In genomic region chr10:84371681-84372160, GRCm38 (mm10) we compare ENCODE assay signal across 11 mouse cellular contexts.
DNase-seq lines count a peak whose midpoint lies in the region; ATAC-seq lines count a peak whose summit lies in the region.
"Had no signal": no experiment of that assay in that cellular context is flagged by ENCODE, and none has a peak within 500 bp of the region (broad histone marks: within the 10 kb centered on the region; RNA-seq: fewer than 3 reads in every experiment).

No protein-coding gene starts in this region.

- no peak overlapping the region for H3K4me2 ChIP-seq in lung, embryonic 16.5 days (ENCODE audit: low read depth, low read length)
- peak overlapping the region; percentile 38 for H3K4me2 ChIP-seq in hindbrain, embryonic 12.5 days (replicated peaks)
- H3K4me2 ChIP-seq in neural tube, embryonic 13.5 days = peak overlapping the region; percentile 40

- peaks cover 10% of the 10 kb centered on the region; the same call in 1 of the 2 replicates for H3K36me3 ChIP-seq in lung, embryonic 16.5 days (ENCODE audit: control insufficient read depth, insufficient read depth, low read length)
- H3K36me3 ChIP-seq in hindbrain, embryonic 12.5 days = peaks cover 20% of the 10 kb centered on the region
- H3K36me3 ChIP-seq in neural tube, embryonic 13.5 days = peaks cover 33% of the 10 kb centered on the region

- no peak overlapping the region for H3K9ac ChIP-seq in lung, embryonic 16.5 days (ENCODE audit: low read length)
- H3K9ac ChIP-seq in hindbrain, embryonic 12.5 days = peak overlapping the region; percentile 23; the same call in 1 of the 2 replicates
- H3K9ac ChIP-seq in neural tube, embryonic 13.5 days = peak overlapping the region; percentile 57

- no peaks in the 10 kb centered on the region for H3K9me3 ChIP-seq in lung, embryonic 16.5 days (ENCODE audit: control insufficient read depth, low read length)
- no peaks in the 10 kb centered on the region; the same call in 1 of the 2 replicates for H3K9me3 ChIP-seq in hindbrain, embryonic 12.5 days (replicated peaks)
- H3K9me3 ChIP-seq in neural tube, embryonic 13.5 days = no peaks in the 10 kb centered on the region

- no peaks in the 10 kb centered on the region for H3K27me3 ChIP-seq in lung, embryonic 16.5 days (ENCODE audit: control insufficient read depth, insufficient read depth, low read depth, low read length)
- no peaks in the 10 kb centered on the region for H3K27me3 ChIP-seq in hindbrain, embryonic 12.5 days
- H3K27me3 ChIP-seq in neural tube, embryonic 13.5 days = no peaks in the 10 kb centered on the region

- H3K4me3 ChIP-seq in lung, embryonic 16.5 days (ENCODE audit: low read length) = no peak overlapping the region
- 0 out of 2 replicates have a peak overlapping the region, but pooled peaks have one; percentile 0 for H3K4me3 ChIP-seq in hindbrain, embryonic 12.5 days
- no peak overlapping the region for H3K4me3 ChIP-seq in neural tube, embryonic 13.5 days

- no peak overlapping the region for H3K27ac ChIP-seq in lung, embryonic 16.5 days (ENCODE audit: low read length)
- H3K27ac ChIP-seq in hindbrain, embryonic 12.5 days = peak overlapping the region; percentile 62
- H3K27ac ChIP-seq in neural tube, embryonic 13.5 days (replicated peaks) = peak overlapping the region; percentile 68; the same call in 1 of the 2 replicates

- DNase-seq in lung, postnatal 10 days = no peak
- peak; percentile 56 to 66 for DNase-seq in cerebellum, postnatal 14 days
- DNase-seq in retina, postnatal 1 day = no peak
- DNase-seq in c-Kit-positive CD71-positive TER-119-positive erythroid progenitor cells, embryonic 14.5 days (ENCODE audit: low spot score) = no peak
- no peak for DNase-seq in kidney, postnatal 14 days
- DNase-seq: adrenal gland, postnatal 36 days; kidney, postnatal 36 days; lung, adult 18-20 months had no signal

- ATAC-seq in lung, embryonic 16.5 days (ENCODE audit: low read depth) = peak; percentile 21
- peak; percentile 14 for ATAC-seq in hindbrain, embryonic 12.5 days (ENCODE audit: low FRiP score)
- peak; percentile 59 for ATAC-seq in neural tube, embryonic 13.5 days (ENCODE audit: low read depth)

- peaks cover 4% of the 10 kb centered on the region; the same call in 1 of the 2 replicates for H3K4me1 ChIP-seq in lung, embryonic 16.5 days (replicated peaks; ENCODE audit: control insufficient read depth, insufficient read depth, low read length)
- peaks cover 24% of the 10 kb centered on the region for H3K4me1 ChIP-seq in hindbrain, embryonic 12.5 days
- H3K4me1 ChIP-seq in neural tube, embryonic 13.5 days (replicated peaks) = peaks cover 22% of the 10 kb centered on the region

- WGBS in lung, embryonic 16.5 days = 43% methylated on average over 10 of the region's 10 CpGs
- WGBS in hindbrain, embryonic 12.5 days = 27% methylated on average over 10 of the region's 10 CpGs
- 30% methylated on average over 10 of the region's 10 CpGs for WGBS in neural tube, embryonic 13.5 days

Comparison
In these comparisons a context has a peak if more than half of its experiments do, and no peak if none do; other contexts are left out.
1. DNase-seq: peak in cerebellum, postnatal 14 days (2 of 2); none in lung, postnatal 10 days (single experiment), retina, postnatal 1 day (single experiment), c-Kit-positive CD71-positive TER-119-positive erythroid progenitor cells, embryonic 14.5 days (single experiment) and kidney, postnatal 14 days (single experiment).
2. Peak in every context shown above with its lines, with median percentiles within 50 percentile points of each other: ATAC-seq.